Mouse (Mus musculus) limb, embryonic 13.5 days (tissue): ENCODE data around the gene Rbfox2. TPM values are rescaled to one million over a fixed set of nuclear protein-coding genes. Genes with fewer than 3 reads are reported as not detected.

Source experiments
- ATAC-seq: fragments of 200-750 bp; cut with Nextera tagmentation; 2 replicates; pipeline ENCODE4 v1.8.0; 2017; ENCODE audit warnings: low read depth, moderate number of reproducible peaks, moderate TSS enrichment; ENCODE audit not compliant: low FRiP score
- H3K27ac ChIP-seq: fragments of 300-500 bp; sonication (generic); 2 replicates; pipeline ENCODE4 v1.5.1; 2015; ENCODE audit warnings: inconsistent platforms, mild to moderate bottlenecking, moderate library complexity
- H3K27me3 ChIP-seq: fragments of 300-500 bp; sonication (generic); 2 replicates; pipeline ENCODE4 v1.6.1; 2015; ENCODE audit warnings: mild to moderate bottlenecking, inconsistent platforms
- H3K36me3 ChIP-seq: fragments of 300-500 bp; sonication (generic); 2 replicates; pipeline ENCODE4 v1.6.1; 2015; ENCODE audit warnings: inconsistent platforms, mild to moderate bottlenecking, moderate library complexity
- H3K4me1 ChIP-seq: fragments of 300-500 bp; sonication (generic); 2 replicates; pipeline ENCODE4 v1.6.1; 2015; ENCODE audit warnings: inconsistent platforms
- H3K4me2 ChIP-seq: fragments of 300-500 bp; sonication (generic); replicated peaks from 2 replicates; pipeline ENCODE4 v1.6.1; 2015; ENCODE audit warnings: inconsistent platforms, mild to moderate bottlenecking, moderate library complexity
- H3K4me3 ChIP-seq: fragments of 300-500 bp; sonication (generic); 2 replicates; pipeline ENCODE4 v1.5.1; 2015; ENCODE audit warnings: moderate library complexity, mild to moderate bottlenecking, inconsistent platforms
- H3K9ac ChIP-seq: fragments of 300-500 bp; sonication (generic); 2 replicates; pipeline ENCODE4 v1.6.1; 2015; ENCODE audit warnings: mild to moderate bottlenecking, inconsistent platforms
- H3K9me3 ChIP-seq: fragments of 300-500 bp; sonication (generic); 2 replicates; pipeline ENCODE4 v1.6.1; 2016; ENCODE audit warnings: inconsistent platforms
- WGBS: fragments of 180-500 bp; shearing (Covaris S2); methylation state at CpG from one replicate; pipeline ENCODE4 v1.1.7; 2015; 5-methylcytosine and 5-hydroxymethylcytosine counted together
- polyA plus RNA-seq: library from polyadenylated mRNA; unstranded; fragments of >200 nt; fragmentation: Nextera tagmentation; extraction: Ambion mirVana; gene quantifications from 2 replicates; pipeline ENCODE4 v1.2.1, GENCODE M21; 2015

The Rbfox2 gene
- polyA plus RNA-seq, 1 experiment from 2014 or later: 83.1 TPM

DNA sequence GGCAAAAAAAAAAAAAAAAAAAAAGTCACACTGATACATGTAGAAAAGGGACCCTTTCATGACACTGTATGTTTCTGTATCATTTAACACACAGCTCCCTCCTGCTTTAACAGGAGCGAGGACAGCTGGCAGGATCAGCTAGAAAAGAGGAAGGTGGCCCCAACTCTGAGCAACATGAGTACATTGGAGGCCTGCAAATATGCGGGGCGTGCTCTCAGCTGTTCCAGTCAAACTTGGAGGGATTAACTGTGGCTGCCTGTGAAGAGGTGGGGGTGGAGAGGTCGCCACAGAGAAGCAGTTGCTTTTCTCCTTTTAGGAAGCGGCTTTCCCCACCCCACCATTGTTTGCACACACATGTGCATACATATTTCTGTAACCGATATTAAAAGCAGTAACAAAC lies 143.5 kb downstream of the Rbfox2 start:
- WGBS: 22% methylated on average over 6 of the region's 6 CpGs
- H3K4me3 ChIP-seq: no peak overlapping the region
- H3K36me3 ChIP-seq: no peaks in the 10 kb centered on the region
- ATAC-seq: peak; percentile 90
- no peaks in the 10 kb centered on the region for H3K27me3 ChIP-seq
- H3K9ac ChIP-seq: no peak overlapping the region
- no peak overlapping the region for H3K27ac ChIP-seq
- H3K9me3 ChIP-seq: no peaks in the 10 kb centered on the region
- peaks cover 44% of the 10 kb centered on the region for H3K4me1 ChIP-seq
- H3K4me2 ChIP-seq: no peak overlapping the region

GRCm38 (mm10) chr15:77162931-77163330 lies 143.9 kb downstream of the Rbfox2 start:
- 63% methylated on average over 6 of the region's 6 CpGs for WGBS
- H3K9ac ChIP-seq: no peak overlapping the region

DNA sequence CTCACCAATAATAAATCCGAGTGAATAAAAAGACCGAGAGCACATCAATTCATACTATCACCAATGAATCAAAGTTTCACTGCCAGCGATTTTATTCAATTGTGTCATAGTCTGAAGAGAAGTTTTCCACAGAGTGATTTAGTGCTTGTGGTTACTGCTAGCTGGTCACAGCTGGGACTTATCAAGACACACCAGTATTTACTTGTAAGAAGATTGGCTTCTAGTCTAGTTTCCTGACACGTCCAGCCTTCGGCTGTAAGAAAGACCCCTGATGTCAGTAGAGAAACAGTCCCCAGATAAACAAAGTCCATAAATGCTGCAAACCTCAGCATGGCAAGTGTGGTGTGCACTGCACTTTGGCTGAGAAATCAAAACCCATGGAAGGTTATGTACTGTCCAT lies 145.4 kb downstream of the Rbfox2 start:
- Histone ChIP-seq H3K27me3 (no peaks in the 10 kb centered on the region), H3K4me3 (peak overlapping the region; percentile 23), H3K27ac (peak overlapping the region; percentile 66), H3K4me1 (peaks cover 58% of the 10 kb centered on the region), H3K9me3 (no peaks in the 10 kb centered on the region), H3K9ac (peak overlapping the region; percentile 26; the same call in 1 of the 2 replicates), H3K36me3 (no peaks in the 10 kb centered on the region), H3K4me2 (peak overlapping the region; percentile 11; the same call in 1 of the 2 replicates)
- ATAC-seq: no peak
- 31% methylated on average over 5 of the region's 5 CpGs for WGBS

More at GRCm38 (mm10) chr15:77162931-77163330, 143.9 kb downstream of the Rbfox2 start:
- peak; percentile 42 for ATAC-seq
- H3K27ac ChIP-seq: no peak overlapping the region; the same call in 1 of the 2 replicates
- H3K27me3 ChIP-seq: no peaks in the 10 kb centered on the region
- peaks cover 45% of the 10 kb centered on the region for H3K4me1 ChIP-seq
- H3K9me3 ChIP-seq: no peaks in the 10 kb centered on the region
- H3K4me2 ChIP-seq: no peak overlapping the region
- H3K36me3 ChIP-seq: no peaks in the 10 kb centered on the region
- peak overlapping the region; percentile 23; the same call in 1 of the 2 replicates for H3K4me3 ChIP-seq

DNA sequence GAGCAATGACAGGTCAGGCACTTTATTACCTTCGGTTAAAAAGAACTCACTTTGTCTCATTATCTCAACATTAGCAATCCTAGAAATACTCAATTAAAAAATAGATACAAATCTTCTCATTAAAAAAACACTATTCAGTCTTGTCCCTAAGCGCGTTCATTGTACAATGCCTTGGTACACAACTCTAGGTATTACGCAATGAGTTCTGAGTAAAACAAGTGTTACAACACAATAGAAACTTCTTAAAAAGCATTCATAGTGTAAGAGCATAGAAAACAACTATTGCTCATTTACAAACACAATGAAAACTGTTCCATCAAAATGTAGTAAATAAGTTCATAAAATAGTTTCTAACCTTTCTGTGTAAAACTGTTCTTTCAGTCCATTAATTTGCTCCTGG lies 146.0 kb downstream of the Rbfox2 start:
- H3K27ac ChIP-seq: peak overlapping the region; percentile 66; the same call in 1 of the 2 replicates
- H3K9ac ChIP-seq: no peak overlapping the region
- H3K4me2 ChIP-seq: no peak overlapping the region
- no peaks in the 10 kb centered on the region for H3K36me3 ChIP-seq
- 88% methylated on average over 4 of the region's 4 CpGs for WGBS
- peaks cover 60% of the 10 kb centered on the region for H3K4me1 ChIP-seq
- no peak for ATAC-seq
- no peaks in the 10 kb centered on the region for H3K9me3 ChIP-seq
- no peaks in the 10 kb centered on the region for H3K27me3 ChIP-seq
- no peak overlapping the region for H3K4me3 ChIP-seq

GRCm38 (mm10) chr15:77156525-77156924 lies 150.3 kb downstream of the Rbfox2 start:
- 38% methylated on average over 3 of the region's 3 CpGs for WGBS
- ATAC-seq: no peak

GRCm38 (mm10) chr15:77154248-77154785 lies 152.5 kb downstream of the Rbfox2 start:
- Histone ChIP-seq H3K4me1 (peaks cover 71% of the 10 kb centered on the region), H3K9me3 (no peaks in the 10 kb centered on the region), H3K36me3 (no peaks in the 10 kb centered on the region; the same call in 1 of the 2 replicates), H3K9ac (no peak overlapping the region), H3K27me3 (no peaks in the 10 kb centered on the region), H3K4me3 (peak overlapping the region; percentile 53; the same call in 1 of the 2 replicates), H3K4me2 (peak overlapping the region; percentile 63), H3K27ac (peak overlapping the region; percentile 65)
- 54% methylated on average over 10 of the region's 10 CpGs for WGBS
- ATAC-seq: no peak

More at GRCm38 (mm10) chr15:77156525-77156924, 150.3 kb downstream of the Rbfox2 start:
- Histone ChIP-seq H3K4me2 (no peak overlapping the region), H3K36me3 (no peaks in the 10 kb centered on the region), H3K4me1 (peaks cover 58% of the 10 kb centered on the region), H3K9ac (no peak overlapping the region), H3K4me3 (no peak overlapping the region), H3K27ac (no peak overlapping the region; the same call in 1 of the 2 replicates), H3K9me3 (no peaks in the 10 kb centered on the region), H3K27me3 (no peaks in the 10 kb centered on the region)

DNA sequence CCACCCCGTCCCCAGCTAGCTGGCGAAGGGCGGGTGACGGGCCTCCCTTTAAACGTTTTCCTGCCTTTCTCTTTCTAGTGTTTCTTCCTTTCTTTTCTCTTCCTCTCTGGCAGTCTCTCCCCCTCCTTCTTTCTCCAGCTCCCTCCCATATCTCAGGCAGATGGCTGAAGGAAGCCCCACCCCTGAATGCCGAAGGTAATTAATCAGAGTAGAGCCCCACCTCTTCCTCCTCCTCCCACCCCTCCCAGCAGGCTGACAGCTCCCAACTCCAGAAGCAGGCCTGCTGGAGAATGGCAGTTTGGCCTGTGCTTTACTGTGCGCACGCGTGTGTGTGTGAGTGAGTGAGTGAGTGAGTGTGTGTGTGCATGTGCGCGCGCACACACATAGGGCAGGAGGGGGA lies 153.2 kb downstream of the Rbfox2 start:
- peak; percentile 86 for ATAC-seq
- WGBS: 2% methylated on average over 12 of the region's 12 CpGs
- peak overlapping the region; percentile 63 for H3K4me2 ChIP-seq
- H3K9me3 ChIP-seq: no peaks in the 10 kb centered on the region
- H3K27me3 ChIP-seq: no peaks in the 10 kb centered on the region
- H3K9ac ChIP-seq: peak overlapping the region; percentile 70
- peak overlapping the region; percentile 94 for H3K27ac ChIP-seq
- H3K36me3 ChIP-seq: no peaks in the 10 kb centered on the region; the same call in 1 of the 2 replicates
- H3K4me3 ChIP-seq: peak overlapping the region; percentile 53
- H3K4me1 ChIP-seq: peaks cover 76% of the 10 kb centered on the region

DNA sequence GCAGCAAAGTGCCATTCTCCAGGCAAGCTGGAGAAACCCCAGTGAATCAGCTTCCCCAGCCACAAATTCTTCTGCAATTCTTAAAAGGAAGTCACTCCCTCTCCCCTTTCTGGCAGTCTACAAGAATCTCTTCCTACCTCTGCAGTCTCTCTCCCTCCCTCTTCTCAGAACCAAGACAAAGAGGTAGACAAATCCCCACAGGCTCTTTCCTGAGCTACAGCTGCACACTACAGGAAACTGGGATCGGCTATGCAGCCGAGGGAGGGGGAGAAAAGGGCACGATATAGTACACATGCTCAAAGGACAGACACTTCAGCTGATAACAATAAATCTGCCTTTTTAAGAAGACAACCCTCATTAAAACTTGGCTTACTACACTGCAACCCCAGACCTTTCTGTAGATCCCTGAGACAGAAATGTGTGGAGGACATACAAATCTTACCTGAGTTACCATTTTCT lies 153.7 kb downstream of the Rbfox2 start:
- Histone ChIP-seq H3K4me2 (peak overlapping the region; percentile 63), H3K9me3 (no peaks in the 10 kb centered on the region), H3K9ac (peak overlapping the region; percentile 70), H3K4me3 (peak overlapping the region; percentile 53), H3K27ac (peak overlapping the region; percentile 94), H3K4me1 (peaks cover 75% of the 10 kb centered on the region), H3K36me3 (no peaks in the 10 kb centered on the region; the same call in 1 of the 2 replicates), H3K27me3 (no peaks in the 10 kb centered on the region)
- peak; percentile 62 for ATAC-seq
- 0% methylated on average over 3 of the region's 3 CpGs for WGBS

GRCm38 (mm10) chr15:77152336-77153087 lies 154.3 kb downstream of the Rbfox2 start:
- no peak for ATAC-seq
- H3K27ac ChIP-seq: peak overlapping the region; percentile 94
- 1% methylated on average over 19 of the region's 19 CpGs for WGBS
- H3K9me3 ChIP-seq: no peaks in the 10 kb centered on the region
- H3K9ac ChIP-seq: peak overlapping the region; percentile 70
- no peaks in the 10 kb centered on the region; the same call in 1 of the 2 replicates for H3K36me3 ChIP-seq
- H3K27me3 ChIP-seq: no peaks in the 10 kb centered on the region
- peak overlapping the region; percentile 53 for H3K4me3 ChIP-seq
- H3K4me1 ChIP-seq: peaks cover 69% of the 10 kb centered on the region
- H3K4me2 ChIP-seq: peak overlapping the region; percentile 63

GRCm38 (mm10) chr15:77151816-77152215 lies 155.0 kb downstream of the Rbfox2 start:
- Histone ChIP-seq H3K4me1 (peaks cover 65% of the 10 kb centered on the region), H3K4me2 (peak overlapping the region; percentile 63), H3K4me3 (peak overlapping the region; percentile 53), H3K27ac (no peak overlapping the region), H3K36me3 (no peaks in the 10 kb centered on the region; the same call in 1 of the 2 replicates), H3K27me3 (no peaks in the 10 kb centered on the region), H3K9ac (peak overlapping the region; percentile 70), H3K9me3 (no peaks in the 10 kb centered on the region)
- no peak for ATAC-seq
- WGBS: 7% methylated on average over 4 of the region's 4 CpGs

- Histone ChIP-seq H3K27ac (peak overlapping the region; percentile 28; the same call in 1 of the 2 replicates), H3K9ac (peak overlapping the region; percentile 70), H3K4me1 (peaks cover 59% of the 10 kb centered on the region), H3K27me3 (no peaks in the 10 kb centered on the region), H3K36me3 (no peaks in the 10 kb centered on the region; the same call in 1 of the 2 replicates), H3K4me3 (peak overlapping the region; percentile 53), H3K4me2 (peak overlapping the region; percentile 63), H3K9me3 (no peaks in the 10 kb centered on the region)
- no peak for ATAC-seq
- 60% methylated on average over 8 of the region's 8 CpGs for WGBS
Measured at GRCm38 (mm10) chr15:77151178-77151577, 155.6 kb downstream of the Rbfox2 start.

GRCm38 (mm10) chr15:77150424-77150841 lies 156.4 kb downstream of the Rbfox2 start:
- peak overlapping the region; percentile 52 for H3K9ac ChIP-seq
- H3K9me3 ChIP-seq: no peaks in the 10 kb centered on the region
- H3K4me3 ChIP-seq: peak overlapping the region; percentile 53
- ATAC-seq: peak; percentile 52; the same call in 1 of the 2 replicates
- peak overlapping the region; percentile 63 for H3K4me2 ChIP-seq
- peak overlapping the region; percentile 92 for H3K27ac ChIP-seq
- H3K27me3 ChIP-seq: no peaks in the 10 kb centered on the region
- WGBS: 9% methylated on average over 3 of the region's 3 CpGs
- H3K4me1 ChIP-seq: peaks cover 63% of the 10 kb centered on the region
- no peaks in the 10 kb centered on the region; the same call in 1 of the 2 replicates for H3K36me3 ChIP-seq
